Mouse (Mus musculus) layer of hippocampus, postnatal 36 days (tissue): Measurements from ENCODE around the gene Hdac6. TPM values are rescaled to one million over a fixed set of nuclear protein-coding genes. Genes with fewer than 3 reads are reported as not detected.

Source experiments
- DNase-seq, 2 experiments: peaks; one replicate each; pipeline ENCODE4 v3.0.0; 2022
- total RNA-seq, 2 experiments: library from RNA; stranded (reverse); gene quantifications; 2 replicates each; pipeline ENCODE4 v1.2.3; 2021

Hdac6 gene
- total RNA-seq: 10 to 100 TPM; 50.6 to 50.8 TPM

DNA sequence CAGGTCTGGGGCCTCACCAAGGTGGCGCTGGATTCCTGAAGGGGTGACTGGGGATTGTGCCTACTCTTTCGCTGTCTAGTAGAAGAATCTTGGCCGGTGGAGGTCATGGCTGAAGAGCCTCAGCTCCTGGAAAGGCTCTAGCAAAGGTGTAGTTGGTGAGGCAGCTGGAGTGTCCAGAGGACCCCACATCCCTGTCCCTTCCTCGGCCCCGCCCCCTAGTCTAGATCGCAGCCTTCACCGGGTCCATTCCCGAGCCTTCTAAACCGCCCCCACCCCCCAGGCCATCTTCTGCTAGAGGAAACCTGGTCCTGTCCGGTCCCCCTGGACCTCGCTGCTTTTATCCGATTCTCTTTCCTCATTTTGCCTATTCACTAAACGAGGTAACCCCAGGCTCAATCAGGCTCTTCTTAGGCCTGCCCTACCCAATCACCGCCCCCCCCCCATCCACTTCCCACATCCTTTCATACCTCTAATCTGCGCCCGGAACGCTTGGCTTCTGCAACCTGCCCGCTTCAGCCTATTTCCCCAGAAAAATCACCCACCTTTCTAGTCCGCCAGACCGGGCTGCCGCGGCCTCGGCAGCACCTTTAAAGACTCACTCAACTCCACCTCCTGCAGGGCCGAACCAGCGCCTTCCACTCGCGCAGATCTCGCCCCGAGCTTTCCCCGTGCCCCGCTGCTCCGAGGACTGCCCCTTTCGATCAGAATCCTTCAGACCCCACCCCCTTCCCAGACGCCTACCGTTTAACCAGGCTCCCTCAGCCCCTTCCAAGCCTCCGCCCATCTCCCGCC lies at the start of gene Hdac6:
Hdac6 (minus strand) TSS at position 782 of the 792 bp plus-strand sequence.
- no peak for DNase-seq

DNA sequence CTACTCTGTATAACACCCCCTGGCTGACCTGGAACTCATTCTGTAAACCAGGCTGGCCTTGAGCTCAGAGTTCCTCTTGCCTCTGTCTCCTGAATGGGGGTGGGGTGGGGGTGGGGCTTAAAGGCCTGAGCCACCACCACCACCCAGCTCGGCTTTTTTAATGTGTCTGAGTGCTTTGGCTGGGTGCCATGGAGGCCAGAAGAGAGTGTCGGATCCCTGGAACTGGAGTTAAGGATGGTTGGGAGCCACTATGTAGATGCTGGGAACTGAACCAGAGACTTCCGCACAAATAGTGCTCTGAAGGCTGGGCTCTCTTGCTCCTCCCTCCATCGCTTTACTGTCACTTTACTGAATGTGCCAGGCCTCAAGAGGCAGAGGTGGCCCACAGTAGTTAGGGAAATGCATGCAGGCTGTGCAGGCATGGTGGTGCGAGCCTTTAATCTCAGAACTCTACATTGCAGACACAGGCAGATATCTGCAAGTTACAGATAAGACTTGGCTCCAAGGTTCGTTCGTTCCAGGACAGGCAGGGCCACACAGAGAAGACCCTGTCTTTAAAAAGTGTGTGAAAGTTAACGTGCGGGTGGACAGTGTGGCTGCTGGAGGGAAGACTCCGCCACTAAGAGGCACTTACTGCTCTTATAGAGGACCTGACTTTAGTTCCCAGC lies 45.5 kb upstream of the Hdac6 start:
- no peak for DNase-seq

GRCm38 (mm10) chrX:7992379-7993067 lies 44.8 kb upstream of the Hdac6 start:
- no peak for DNase-seq

- no peak for DNase-seq
These were observed 33.7 kb upstream of the Hdac6 start for GRCm38 (mm10) chrX:7981368-7981767.

GRCm38 (mm10) chrX:7977892-7978291 lies 30.2 kb upstream of the Hdac6 start, which contains the start of gene Gata1:
Gata1 (minus strand) TSS chrX:7978071.
- no peak for DNase-seq

DNA sequence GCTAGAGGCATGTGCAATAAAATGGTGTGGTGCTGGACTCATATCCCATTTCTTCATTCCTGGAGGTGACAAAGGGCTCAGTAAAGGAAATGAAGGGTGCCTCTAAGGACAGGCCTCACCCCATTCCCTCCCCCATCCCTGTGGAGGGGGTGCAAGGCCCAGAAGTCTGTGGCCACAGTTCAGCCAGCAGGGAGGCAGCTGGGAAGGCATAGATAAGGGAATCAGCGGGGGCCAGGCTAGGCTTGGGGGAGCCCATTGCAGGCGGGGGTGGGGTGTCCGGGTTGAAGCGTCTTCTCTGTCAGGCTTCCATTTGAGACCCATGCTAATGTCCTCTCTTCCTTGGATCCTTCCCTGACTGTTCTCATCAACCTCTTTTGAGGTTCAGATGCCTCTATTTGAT lies 23.6 kb upstream of the Hdac6 start:
- DNase-seq: no peak

- no peak for DNase-seq
These were observed 21.2 kb upstream of the Hdac6 start for GRCm38 (mm10) chrX:7968899-7969298.

- DNase-seq: no peak
These were observed 20.5 kb upstream of the Hdac6 start for GRCm38 (mm10) chrX:7968226-7968625.

- no peak for DNase-seq
These were observed 20.0 kb upstream of the Hdac6 start for GRCm38 (mm10) chrX:7967596-7968201.

- no peak for DNase-seq
These were observed 18.5 kb upstream of the Hdac6 start for GRCm38 (mm10) chrX:7966161-7966560.

- no peak for DNase-seq
These were observed 16.3 kb upstream of the Hdac6 start for GRCm38 (mm10) chrX:7963829-7964626.

DNA sequence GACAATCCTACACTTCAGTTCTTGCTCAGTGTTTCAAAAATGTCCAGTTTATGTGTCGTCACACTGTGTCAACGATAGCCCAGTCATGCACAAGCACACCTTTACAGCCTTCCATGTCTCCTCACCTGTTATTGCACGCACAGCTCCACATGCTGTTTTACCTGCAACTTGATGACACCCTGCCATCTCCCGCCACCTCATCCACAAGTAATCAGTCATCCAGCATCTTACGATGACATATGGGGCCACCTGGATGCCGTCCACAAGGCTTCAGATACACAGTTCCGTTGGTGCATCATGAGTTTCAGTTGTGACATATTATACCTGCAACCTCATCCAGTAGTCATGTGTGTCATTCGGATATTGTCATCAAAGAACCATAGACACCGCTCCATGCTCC lies 11.2 kb upstream of the Hdac6 start:
- no peak for DNase-seq

GRCm38 (mm10) chrX:7950091-7950490 lies 2.4 kb upstream of the Hdac6 start:
- DNase-seq: no peak

DNA sequence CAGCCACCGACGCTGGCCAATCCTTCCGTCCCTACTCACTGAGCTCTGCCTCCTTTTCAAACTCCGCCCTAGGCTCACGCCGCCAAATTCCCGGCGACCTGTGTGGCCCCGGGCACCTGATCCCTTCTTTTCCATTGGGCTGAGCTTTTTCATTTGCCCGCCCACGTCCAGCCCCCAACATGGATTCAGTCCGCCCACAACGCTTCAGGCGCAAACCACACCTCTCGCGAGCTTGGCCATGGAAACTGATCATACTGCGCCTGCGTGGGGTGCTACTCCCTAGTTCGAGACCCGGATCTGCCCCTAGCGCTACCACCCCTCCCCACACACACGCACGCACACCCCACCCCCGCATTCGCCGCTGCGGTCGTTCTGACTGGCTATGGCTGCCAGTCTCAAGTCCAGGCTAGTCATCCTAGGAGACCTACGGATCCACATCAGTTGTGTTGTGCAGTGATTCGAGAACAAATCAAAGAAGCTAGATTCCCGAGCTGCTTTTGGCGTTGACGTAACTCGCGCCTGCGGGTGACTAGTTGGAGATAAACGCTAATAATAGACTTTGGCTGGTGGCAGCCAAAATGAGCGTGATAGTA lies 307 bp upstream of the Hdac6 start:
- DNase-seq: peak; percentile 90 to 93

GRCm38 (mm10) chrX:7945618-7946017 lies 2.1 kb downstream of the Hdac6 start:
- no peak for DNase-seq

- no peak for DNase-seq
These were observed 10.0 kb downstream of the Hdac6 start for GRCm38 (mm10) chrX:7937667-7938066.

DNA sequence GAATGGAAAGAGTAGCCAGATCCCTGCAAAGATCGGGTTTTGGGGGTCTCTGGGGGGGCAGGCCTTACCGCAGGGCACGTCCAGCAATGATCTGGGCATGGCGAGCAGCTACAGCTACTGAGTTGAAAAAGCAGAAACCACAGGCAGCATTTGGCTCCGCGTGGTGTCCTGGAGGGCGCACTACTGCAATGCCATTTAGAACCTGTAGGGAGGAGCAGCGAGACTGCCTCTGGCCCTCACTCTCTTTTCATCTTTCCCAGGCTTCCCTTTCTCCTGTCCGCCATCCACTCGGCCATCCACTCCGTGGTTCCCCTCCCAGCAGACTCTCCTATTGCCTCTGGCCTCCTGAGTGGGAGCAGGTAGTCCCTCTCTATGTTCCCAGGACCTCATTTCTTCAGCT lies 10.8 kb downstream of the Hdac6 start:
- DNase-seq: no peak

DNA sequence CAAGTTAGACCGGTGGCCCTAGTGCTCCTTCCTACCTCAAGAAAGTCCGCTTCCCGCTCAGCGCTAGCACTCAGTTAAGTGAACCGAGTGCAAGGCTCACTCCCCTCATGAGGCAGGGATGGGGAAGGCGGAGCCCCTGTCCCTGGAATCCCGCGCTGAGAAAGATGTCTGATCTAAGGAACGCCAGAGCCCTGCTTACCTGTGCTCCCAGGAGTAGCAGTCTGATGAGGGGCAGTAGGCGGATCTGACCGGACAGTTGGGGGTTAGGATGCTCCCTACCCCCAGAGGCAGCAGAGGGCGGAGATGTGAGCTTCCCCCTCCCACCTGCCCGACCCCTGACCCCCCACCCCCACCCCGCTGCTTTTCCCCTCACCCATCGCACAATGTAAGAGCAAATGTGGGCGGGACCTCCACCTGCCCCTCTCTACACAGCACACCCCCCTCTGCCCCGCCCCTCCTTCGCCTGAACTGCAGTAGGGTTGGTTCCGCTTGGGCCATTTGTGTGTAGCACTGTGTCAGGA lies 19.4 kb downstream of the Hdac6 start, which contains the start of gene Eras:
Eras (minus strand) TSS at position 338 of the 521 bp plus-strand sequence.
- DNase-seq: no peak

GRCm38 (mm10) chrX:7927116-7927515 lies 20.6 kb downstream of the Hdac6 start:
- DNase-seq: no peak

DNA sequence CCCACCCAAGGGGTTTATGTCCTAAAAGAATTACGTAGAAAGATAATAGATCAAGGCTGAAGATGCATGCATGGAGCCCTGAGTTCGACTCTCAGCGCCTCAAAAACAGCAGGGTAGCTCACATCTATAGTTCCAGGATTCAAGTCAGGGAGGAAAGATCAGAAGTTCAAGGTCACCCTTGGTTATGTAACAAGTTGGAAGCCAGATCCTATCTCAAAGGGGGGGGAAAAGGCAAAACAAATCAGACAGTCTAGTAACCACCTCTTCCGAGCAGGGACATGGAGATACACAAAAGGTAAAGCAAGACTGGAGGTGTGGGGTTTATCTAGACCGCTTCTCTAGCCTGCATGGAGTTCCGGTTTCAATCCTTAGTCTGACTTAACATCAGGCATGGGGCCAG lies 21.4 kb downstream of the Hdac6 start:
- DNase-seq: no peak

DNA sequence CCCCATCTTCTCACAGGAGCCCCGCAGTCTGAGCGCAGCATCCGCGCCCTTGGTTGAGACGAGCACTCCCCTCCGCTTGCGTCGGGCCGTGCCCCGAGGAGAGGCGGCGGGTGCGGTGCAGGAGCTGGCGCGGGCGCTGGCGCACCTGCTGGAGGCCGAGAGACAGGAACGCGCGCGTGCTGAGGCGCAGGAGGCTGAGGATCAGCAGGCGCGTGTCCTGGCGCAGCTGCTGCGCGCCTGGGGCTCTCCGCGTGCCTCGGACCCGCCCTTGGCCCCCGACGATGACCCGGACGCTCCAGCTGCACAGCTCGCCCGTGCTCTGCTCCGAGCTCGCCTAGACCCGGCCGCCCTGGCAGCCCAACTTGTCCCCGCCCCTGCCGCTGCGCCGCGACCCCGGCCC lies 25.7 kb downstream of the Hdac6 start:
- DNase-seq: no peak
